Mouse (Mus musculus) gastrocnemius, postnatal 10 days (tissue): ENCODE results near the gene Marcks. TPM values are rescaled to one million over a fixed set of nuclear protein-coding genes. Genes with fewer than 3 reads are reported as not detected.

Experiments used
- DNase-seq: peaks from one replicate; pipeline ENCODE4 v3.0.0; 2021; ENCODE audit warnings: mixed read lengths
- long read RNA-seq, 2 experiments: library from polyadenylated mRNA; stranded (forward); transcript quantifications; one replicate each; pipeline ENCODE4 v2.0.0; 2021
- total RNA-seq, 2 experiments: library from RNA; stranded (reverse); gene quantifications; 2 replicates each; pipeline ENCODE4 v1.2.3; 2021

Gene Marcks
- total RNA-seq, result 100 to 1,000 TPM; 156 to 179 TPM
- long read RNA-seq, experiment 1, full-length matches to known transcripts, result 155 of 259 reads
- long read RNA-seq, experiment 1, partial matches to known transcripts, result 0 of 259 reads
- long read RNA-seq, experiment 1, other reads (novel, unspliced or antisense), result 104 of 259 reads
- long read RNA-seq, experiment 2, full-length matches to known transcripts, result 114 of 193 reads
- long read RNA-seq, experiment 2, partial matches to known transcripts, result 0 of 193 reads
- long read RNA-seq, experiment 2, other reads (novel, unspliced or antisense), result 79 of 193 reads

GRCm38 (mm10) chr10:37138778-37139442 is at the start of gene Marcks:
TSS of gene Marcks (minus strand) at chr10:37138920.
- DNase-seq, result peak; percentile 88

- DNase-seq, result no peak
Observed at GRCm38 (mm10) chr10:37177071-37177470, 38.4 kb upstream of the Marcks start.

GRCm38 (mm10) chr10:37172416-37172950 is 33.8 kb upstream of the Marcks start:
- no peak for DNase-seq

GRCm38 (mm10) chr10:37171711-37172415 is 33.1 kb upstream of the Marcks start:
- no peak for DNase-seq

GRCm38 (mm10) chr10:37170878-37171277 is 32.2 kb upstream of the Marcks start:
- DNase-seq, result no peak

GRCm38 (mm10) chr10:37170466-37170865 is 31.7 kb upstream of the Marcks start:
- DNase-seq, result peak; percentile 75

GRCm38 (mm10) chr10:37167527-37167926 is 28.8 kb upstream of the Marcks start:
- DNase-seq, result no peak

GRCm38 (mm10) chr10:37159731-37160130 is 21.0 kb upstream of the Marcks start:
- no peak for DNase-seq

GRCm38 (mm10) chr10:37157156-37157555 is 18.4 kb upstream of the Marcks start:
- peak; percentile 15 for DNase-seq

- no peak for DNase-seq
Observed at GRCm38 (mm10) chr10:37155131-37155530, 16.4 kb upstream of the Marcks start.

GRCm38 (mm10) chr10:37151539-37152271 is 13.0 kb upstream of the Marcks start:
- DNase-seq, result no peak

GRCm38 (mm10) chr10:37148016-37148415 is 9.3 kb upstream of the Marcks start:
- DNase-seq, result no peak

GRCm38 (mm10) chr10:37145456-37145855 is 6.7 kb upstream of the Marcks start:
- DNase-seq, result no peak

GRCm38 (mm10) chr10:37141621-37142020 is 2.9 kb upstream of the Marcks start:
- no peak for DNase-seq

GRCm38 (mm10) chr10:37140736-37141451 is 2.2 kb upstream of the Marcks start:
- peak; percentile 87 for DNase-seq

- DNase-seq, result peak; percentile 50
Observed at GRCm38 (mm10) chr10:37140166-37140735, 1.5 kb upstream of the Marcks start.

GRCm38 (mm10) chr10:37139443-37140165 is 884 bp upstream of the Marcks start:
- DNase-seq, result peak; percentile 26

- peak; percentile 26 for DNase-seq
Observed at GRCm38 (mm10) chr10:37138311-37138731, 399 bp downstream of the Marcks start.

GRCm38 (mm10) chr10:37137531-37138310 is 999 bp downstream of the Marcks start:
- peak; percentile 56 for DNase-seq
